Mouse (Mus musculus): ENCODE results near the gene Topaz1.
A peak's percentile ranks its signal among the peaks of the same experiment; 100 is the strongest.

Gene Topaz1

DNA sequence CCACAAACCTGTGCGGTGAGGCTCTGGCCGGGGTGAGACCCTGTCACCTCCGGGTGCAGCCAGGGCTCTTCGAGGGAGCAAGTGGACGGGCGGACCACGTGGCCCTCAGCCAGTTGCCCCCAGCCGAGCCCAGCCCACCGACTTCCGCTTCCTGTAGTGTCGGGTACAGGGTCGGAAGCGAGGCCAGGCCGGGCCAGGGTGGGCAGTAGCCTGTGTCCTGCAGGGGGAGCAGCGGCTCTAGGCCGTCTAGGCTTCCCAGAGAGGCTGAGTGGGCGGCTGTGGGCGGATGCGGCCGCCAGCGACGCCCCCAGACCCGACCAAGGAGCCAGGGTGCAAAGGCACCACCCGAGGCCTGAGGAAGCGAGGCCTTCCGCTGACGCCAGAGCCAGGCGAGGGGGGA is at the start of gene Topaz1:
Gene Topaz1 (plus strand): TSS at position 287 of the 400 bp plus-strand sequence.
- no peak for DNase-seq (ENCODE audit: low read depth, low spot score)

DNA sequence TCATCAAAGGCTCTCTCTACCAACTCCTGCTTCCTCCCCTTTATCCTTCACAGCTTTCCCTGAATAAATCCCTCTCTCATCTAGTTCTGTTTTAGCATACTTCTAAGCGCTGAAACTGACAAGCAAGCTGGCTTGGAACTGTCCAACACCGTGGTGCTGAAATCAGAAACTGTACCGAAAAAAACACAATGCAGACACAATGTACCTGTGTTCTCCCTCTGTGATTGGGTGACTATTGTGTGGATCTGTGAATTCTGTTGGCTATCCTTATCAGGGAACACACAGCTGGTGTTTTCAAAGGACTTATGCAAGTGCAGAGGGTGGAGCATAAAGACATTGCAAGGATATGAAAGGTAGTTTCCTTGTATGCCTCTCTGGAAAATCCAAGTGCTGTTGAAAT is 45.3 kb upstream of the Topaz1 start:
- DNase-seq (ENCODE audit: low read depth, low spot score): no peak

DNA sequence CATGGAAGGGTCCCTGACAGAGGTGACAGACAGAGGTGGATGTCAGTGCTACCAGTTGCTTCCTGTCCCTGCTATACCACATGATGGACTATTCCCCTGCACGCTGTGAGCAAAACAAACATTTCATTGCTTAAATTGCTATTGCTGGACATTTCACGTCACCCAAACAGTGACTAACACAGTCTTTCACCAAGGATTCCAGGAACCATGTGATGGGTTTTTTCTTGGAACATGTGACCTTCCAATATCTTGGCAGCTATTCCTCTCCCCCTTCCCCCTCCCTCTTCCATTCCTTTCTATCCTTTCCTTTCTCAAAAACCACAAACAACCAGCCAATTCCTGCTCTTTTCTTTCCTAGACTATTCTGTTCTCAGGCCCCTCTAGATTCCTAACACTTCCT is 33.3 kb upstream of the Topaz1 start:
- no peak for DNase-seq (ENCODE audit: low read depth, low spot score)

DNA sequence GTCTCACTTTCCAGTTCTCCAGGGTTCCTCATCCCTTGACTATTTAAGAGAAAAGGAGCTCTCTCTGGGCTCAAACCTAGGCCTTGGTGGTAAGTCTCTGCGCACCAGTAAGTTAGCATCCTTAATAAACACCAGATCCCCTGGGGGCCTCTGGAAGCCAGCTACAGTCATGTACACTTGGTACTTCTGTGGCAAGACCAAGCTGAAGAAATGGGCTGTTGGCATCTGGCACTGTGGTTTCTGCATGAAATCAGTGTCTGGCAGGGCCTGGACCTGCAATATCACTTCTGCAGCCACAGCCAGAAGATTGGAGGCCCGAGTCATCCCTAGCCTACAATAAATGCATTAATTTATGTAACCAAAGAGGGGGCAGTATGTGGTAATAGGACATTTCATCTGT is 32.1 kb upstream of the Topaz1 start:
- no peak for DNase-seq (ENCODE audit: low read depth, low spot score)

DNA sequence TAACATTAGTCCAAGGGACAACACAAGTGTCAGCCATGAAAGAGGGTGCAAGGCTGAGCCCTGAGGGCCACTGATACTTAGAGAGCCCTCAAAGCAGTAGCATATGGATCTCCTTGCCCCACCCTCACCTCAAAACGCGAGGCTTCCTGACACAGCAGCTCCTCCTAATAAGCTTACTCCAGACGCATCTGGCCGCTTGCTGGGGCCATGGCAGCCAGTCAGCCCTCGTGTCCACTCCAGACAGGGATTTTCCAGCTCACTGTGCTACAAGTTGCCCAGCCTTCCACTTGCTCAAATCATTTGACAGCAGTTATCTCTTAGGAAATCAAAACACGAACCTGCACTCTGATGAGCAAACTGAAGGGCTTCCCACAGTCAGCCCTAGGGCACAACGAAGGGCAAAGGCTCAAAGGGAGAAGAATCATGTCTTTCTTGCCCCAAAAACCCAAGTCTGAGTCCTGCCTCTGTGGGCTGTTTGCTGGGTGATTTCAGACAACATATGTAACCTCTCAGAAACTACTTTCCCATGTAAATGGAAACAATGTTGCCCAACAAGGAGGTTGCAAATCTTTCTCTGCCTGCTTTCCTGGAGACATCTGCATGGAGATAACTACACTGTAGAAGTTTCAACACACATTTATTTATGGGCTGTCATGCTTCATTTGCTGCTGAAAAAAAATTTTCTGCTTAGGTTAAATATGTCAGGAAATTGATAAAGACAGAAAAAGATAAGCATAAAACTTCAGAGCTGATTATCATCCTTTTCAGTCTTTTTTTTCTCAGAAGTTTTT is 30.8 kb upstream of the Topaz1 start:
- peak; percentile 54 for DNase-seq (ENCODE audit: low read depth, low spot score)

DNA sequence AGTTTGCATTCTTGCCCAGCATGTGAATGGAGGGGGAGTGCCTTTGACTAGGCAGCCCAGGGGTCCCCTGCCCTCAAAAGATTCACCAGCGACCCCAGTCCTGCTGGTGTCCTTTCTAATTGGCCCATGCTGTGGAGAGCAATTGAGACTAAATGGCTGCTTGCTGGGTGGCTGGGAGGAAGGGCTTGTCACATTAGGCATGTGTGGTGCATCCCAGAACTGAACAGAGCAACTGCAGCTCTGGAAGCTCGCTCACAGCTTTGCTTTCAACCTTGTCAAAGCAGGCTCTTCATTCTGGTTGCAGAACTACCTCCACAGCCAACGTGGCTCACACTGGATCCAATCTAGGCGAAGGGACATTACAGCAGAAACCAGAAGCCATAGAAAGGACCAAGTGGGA is 24.9 kb upstream of the Topaz1 start:
- DNase-seq (ENCODE audit: low read depth, low spot score): no peak

DNA sequence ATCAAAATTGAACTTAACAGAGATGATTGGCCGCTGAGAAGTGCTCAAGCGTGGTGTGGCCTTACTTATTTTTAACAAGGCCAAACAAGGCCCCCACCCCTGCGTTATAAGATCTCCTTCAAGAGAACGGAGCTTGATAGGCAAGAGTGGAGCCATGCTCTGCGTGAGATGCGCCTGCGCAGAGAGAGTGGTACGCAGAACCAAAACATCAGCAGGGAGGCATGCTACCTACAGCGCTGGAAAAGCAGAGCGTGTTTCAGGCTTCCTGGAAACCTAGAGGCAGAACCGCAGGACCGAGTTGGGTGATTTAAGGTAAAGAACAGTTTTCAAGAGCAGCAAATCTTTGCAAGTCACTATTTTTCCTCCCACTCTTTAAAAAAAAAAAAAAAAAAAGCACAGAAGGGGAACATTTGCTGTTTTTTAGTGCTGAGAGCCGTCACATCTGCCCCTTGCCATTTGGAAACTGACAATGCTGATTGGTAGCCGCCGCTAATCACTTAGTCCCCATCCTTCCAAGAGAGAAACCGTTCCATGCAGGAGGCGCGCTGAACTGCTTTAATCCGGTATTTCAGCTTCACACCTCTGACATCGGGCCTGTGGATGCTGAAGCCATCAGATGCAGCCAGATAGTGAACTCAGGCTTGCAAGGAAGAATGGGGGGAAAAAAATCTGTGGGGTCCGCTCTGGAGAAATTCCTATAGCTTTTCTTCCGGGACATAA is 21.9 kb upstream of the Topaz1 start:
- DNase-seq (ENCODE audit: low read depth, low spot score): no peak

DNA sequence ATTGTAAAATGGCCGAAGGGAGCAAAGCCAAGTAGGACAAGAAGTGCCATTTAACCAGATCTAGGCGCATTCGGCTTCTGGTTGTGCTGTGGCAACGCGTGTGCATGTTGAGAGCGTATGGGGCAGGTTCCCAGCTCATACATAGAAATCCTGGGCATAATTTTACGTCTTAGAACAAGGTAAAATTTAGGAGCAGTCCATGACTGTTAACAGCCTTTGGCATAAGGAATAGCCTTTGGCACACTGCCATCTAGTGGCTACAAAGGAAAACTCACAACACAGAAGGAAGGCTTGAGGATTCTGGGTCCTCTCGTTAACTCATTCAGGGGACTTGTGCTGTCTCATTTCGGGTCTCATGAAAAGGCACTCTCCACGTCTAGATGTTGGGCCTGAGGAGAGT is 17.6 kb upstream of the Topaz1 start:
- DNase-seq (ENCODE audit: low read depth, low spot score): peak; percentile 56

DNA sequence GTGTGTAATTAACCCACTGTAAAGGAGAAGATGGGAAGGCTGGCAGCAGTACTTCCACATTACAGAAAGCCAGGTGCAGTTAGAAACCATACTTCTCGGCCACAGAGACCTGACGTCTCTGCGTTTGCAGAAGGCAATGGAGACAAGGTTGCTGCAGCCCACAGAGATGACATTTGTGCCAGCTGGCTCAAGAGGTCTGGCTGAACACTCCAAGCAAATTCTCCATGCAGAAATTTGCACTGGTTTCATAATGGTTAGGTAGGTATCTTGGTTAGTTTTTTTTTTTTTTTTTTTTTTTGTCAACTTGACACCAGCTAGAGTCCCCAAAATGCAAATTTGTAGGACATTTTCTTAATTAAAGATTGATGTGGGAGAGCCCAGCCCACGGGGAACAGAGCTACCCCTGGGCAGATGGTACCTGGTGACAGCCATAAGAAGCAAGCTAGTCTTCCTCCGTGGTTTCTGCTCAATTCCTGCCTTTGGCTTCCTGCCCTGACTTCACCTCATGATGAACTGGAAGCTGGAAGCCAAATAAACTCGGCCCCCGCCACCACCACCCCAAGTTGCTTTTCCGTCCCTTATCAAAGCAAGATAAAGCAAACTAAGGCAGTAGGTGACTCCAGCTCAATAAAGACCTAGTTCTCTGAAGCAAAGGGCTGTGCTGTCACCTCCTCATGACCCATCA is 14.9 kb upstream of the Topaz1 start:
- DNase-seq (ENCODE audit: low read depth, low spot score): no peak

DNA sequence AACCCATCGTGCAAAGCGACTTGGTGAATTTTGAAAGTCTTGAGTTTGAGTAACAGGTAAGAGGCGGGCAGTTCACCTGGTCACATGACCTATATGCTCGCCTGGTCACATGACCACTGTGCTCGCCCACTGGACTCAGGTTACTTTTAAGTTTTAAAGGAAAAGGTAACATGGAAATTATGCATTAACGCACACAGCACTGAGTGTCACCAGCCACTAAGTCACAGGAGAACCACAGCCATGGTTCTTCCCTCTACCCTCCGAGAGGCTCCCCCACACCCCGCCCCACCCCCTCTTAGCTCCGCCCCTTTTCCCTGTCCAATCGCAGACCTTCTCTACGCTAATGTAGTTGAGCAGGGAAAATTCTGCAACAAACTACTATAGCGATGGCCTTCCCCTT is 13.9 kb upstream of the Topaz1 start:
- no peak for DNase-seq (ENCODE audit: low read depth, low spot score)

DNA sequence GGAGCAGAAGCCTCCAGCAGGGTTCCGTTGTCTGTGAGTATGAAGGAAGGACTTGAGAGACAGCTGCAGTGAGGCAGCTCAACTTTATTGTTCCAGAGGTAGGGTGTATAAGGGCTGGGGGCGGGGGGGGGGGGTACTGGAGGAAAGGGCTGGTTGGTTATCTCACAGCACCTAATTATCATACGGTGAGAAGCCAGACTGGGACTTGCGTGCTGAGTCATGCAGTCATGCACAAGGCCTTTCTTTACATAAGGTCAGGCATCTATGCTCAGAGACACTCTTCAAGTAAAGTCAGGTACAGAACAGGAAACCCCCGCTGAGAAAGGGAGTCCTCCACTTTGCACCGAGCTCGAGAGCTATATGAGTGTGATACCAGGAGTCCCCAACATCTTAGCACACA is 12.2 kb upstream of the Topaz1 start:
- no peak for DNase-seq (ENCODE audit: low read depth, low spot score)

DNA sequence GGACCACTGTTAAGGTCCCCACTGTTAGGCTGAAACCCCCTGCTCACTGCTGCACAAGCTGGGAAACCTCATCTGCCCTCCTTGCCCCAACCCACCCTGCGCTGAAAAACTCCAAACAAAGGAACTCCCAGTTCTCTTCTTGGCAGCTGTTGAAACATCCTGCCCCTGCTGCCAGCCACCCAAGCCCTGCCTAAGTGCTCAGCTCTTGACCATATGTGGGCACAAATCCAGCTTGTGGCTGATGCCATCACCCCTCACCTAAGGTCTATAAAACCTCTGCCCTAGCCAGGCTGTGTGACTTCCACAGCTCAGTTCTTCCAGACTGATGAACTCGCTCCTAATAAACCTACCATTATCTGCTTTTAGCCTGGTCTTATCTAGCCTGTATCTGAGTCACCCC is 11.1 kb upstream of the Topaz1 start:
- no peak for DNase-seq (ENCODE audit: low read depth, low spot score)

DNA sequence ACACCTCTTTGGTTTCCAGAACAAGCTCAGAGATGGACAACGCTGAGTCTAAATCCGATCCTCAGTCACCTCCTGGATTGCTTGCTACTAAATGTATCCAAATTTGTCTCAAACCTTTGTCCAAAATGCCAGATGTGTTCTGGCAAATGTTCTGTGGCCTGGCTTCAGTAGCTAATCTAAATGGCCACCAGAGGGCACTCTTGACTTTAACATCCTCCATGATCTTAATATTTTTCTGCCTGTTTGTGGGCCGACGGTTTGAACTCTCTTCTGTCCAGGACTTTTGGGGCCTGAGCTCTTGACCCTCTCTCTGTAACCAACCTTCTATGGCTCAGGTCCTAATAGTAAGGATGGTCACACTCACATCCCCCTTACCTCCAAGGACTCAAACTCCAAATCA is 10.4 kb upstream of the Topaz1 start:
- peak; percentile 69 for DNase-seq (ENCODE audit: low read depth, low spot score)

DNA sequence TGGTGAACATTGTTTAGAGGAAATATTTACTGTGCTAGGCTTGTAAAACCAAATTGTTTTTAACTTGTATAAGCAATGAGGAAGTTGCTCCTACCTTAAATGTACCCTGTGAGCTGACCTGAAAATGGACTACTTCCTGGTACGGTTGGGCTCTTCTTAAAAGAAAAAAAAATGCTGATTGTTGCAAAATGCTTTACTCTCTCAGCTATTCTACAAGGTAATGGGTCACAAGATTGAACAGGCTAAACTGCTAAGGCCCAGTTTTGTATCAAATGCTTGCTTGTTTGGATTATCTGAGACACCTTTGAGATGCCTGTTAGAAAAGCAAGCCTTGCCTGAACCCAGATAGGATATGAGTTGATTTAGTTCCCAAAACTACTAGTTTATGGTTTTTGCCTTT is 1.3 kb upstream of the Topaz1 start:
- DNase-seq (ENCODE audit: low read depth, low spot score): no peak

DNA sequence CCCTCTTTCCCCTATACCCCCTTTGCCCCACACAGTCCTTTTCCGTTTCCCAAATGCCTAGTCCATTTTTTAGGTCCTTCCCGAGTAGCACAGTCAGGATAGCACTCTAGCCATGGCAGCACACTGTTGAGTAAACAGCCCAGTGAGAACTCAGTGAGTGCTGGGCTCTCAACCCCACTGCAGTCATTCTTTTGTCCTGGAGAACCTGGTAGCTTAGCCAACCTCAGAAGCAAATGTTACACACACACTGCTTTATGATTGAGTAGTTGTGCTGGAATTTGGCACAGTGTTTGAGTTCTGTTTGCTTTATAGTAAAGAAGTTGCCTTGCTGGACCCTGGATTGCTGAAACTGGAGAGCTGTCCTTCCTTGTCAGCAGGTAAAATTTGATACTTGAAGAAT is 10.5 kb downstream of the Topaz1 start:
- no peak for DNase-seq (ENCODE audit: low read depth, low spot score)

DNA sequence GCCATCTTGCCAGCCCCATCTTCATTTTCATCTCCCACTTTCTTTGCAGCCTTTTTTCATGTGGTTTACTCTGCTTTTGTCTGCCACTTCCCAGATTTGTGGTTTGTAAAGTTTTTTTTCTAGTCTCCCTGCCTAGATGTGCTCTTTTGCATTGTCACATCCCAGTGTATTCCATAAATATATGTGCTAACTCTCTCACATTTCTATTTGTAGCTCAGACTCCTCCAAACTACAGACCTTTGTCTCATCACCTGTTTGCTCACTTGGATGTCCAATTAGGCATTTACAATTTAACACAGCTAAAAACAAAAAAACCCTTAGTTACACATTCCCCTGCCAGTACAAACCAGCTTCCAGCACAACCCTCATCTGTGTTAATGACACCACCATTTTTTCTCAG is 13.0 kb downstream of the Topaz1 start:
- DNase-seq (ENCODE audit: low read depth, low spot score): no peak

DNA sequence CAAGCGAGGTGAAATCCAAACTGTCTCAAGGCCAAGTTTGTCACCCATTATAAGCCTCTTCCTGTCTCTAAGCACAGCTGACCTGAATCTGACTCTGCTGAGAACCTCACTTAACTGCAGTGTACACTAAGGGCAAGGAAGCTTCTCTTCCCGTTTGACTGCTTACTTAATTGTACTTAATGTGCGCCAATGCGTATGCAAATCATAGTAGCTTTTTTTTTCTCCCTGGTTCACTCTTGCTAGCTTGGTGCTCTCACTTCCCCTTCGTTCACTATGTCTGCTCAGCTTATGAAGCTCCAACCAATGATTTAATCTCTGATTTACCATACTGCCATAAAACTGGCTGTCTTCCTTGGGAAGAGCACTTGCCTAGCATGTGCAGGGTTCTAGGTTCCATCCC is 38.1 kb downstream of the Topaz1 start:
- no peak for DNase-seq (ENCODE audit: low read depth, low spot score)

DNA sequence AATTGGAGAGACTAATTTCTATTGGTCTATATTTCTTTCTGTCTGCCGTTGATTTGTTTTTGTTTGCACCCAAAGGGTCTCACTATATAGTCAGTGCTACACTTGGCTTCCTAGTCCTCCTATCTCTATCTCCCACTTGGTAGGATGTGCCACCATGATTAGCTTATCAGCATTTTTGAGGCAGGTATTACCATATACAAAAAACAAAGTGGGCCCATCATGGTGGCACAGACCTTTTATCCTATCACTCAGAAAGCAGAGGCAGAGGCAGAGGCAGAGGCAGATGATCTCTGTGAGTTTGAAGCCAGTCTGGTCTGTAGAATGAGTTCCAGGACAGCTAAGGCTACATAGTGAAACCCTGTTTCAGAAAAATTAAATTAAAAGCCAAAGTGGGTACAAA is 39.4 kb downstream of the Topaz1 start:
- DNase-seq (ENCODE audit: low read depth, low spot score): no peak

DNA sequence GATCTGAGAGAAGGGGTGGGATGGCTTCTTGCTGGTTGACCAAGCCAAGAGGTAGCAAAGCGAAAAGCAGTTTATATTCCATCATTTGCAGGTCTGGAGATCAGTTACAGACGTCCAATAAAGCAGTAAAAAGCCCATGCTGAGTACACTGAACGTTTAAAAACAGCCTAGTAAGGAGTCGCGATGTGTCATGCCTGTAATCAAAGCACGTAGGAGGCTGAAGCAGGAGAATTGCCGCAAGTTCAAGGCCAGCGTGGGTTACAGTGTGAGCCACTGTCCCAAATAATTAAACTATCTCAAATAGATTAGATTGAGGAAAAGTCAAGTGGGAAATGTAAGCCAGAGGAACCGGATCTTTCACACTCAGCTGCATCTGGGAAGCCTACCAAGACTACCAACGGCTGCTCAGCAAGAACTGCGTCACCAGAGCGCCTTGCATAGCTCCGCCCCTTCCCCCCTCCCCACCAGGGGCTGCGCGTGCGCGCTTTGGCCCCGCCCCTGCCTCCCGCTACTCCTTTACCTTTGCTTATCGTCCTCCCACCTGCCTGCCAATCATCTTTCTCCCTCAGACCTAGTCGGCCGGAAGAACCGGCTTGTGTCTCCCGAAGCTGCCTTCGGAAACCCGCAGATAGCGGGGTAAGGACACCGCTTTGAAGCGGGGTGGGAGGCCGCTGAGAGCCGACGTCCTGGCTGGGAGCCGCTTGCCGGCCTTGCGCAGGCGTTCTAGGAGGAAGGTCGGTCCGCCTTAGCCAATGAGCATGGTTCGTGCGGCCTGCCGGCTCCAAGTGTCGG is 58.1 kb downstream of the Topaz1 start, which contains the start of gene Tcaim:
Gene Tcaim (plus strand): TSS at position 487 of the 792 bp plus-strand sequence.
- DNase-seq (ENCODE audit: low read depth, low spot score): peak; percentile 86

DNA sequence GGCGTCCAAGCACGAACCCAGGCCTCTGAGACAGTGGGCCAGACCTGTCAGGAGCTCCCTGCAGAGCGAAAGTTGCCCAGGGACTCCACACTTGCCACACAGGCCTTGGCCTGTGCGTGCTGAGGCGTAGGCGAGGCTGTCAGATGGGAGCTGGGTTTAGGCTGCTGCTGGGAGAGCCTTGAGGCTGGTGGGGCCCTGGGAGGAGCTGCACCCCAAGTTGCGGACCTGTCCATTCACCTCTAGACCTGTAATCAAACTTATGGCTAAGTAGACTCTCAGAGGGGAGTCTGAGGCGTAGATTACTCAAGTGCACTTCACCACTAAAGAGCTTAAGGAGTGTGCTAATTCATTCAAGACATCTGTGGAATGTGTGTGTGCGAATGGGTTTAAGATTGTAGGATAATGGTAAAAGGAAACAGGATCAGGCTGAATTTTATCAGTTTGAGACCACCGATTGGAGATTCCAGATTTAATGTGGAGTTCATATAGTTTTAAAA is 58.7 kb downstream of the Topaz1 start:
- DNase-seq (ENCODE audit: low read depth, low spot score): no peak

DNA sequence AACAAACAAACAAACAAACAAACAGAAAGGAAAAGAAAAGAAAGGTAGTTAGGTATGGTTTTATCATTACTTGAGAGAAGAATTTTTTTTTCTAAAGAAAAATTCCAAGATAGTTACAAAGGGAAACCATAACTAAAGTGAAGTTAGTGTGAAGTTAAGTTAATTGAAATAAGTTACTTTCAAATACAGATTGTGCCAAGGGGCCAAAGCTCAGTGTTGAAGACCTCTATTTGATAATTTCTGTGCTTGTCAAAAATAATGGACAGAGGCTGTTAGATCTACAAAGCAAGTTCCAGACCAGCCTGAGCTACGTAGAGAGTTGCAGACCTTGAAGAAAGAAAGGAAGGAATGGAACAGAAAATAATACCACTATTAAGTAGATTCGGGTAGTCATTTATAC is 60.0 kb downstream of the Topaz1 start:
- DNase-seq (ENCODE audit: low read depth, low spot score): no peak

DNA sequence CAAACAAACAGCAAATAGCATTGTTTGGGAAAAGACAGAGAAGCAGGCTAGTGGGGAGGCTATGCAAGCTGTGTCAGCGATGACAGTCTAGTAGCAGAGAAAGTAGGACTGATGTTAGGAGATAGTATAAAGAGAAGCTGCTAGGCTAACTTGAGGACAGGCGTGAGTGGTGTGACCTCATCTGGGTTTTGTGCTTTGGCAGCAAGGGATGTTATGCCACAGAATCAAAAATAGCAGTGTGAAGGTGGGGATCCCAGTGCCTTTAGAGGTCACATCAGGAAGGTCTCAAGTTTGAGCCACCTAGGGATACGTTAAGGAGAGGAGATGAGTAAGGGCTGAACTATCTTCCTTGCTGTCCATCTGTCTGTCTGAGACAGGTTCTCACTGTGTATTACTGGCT is 63.1 kb downstream of the Topaz1 start:
- no peak for DNase-seq (ENCODE audit: low read depth, low spot score)
